ENCODE assay signal across 26 mouse cellular contexts in the genomic region with DNA sequence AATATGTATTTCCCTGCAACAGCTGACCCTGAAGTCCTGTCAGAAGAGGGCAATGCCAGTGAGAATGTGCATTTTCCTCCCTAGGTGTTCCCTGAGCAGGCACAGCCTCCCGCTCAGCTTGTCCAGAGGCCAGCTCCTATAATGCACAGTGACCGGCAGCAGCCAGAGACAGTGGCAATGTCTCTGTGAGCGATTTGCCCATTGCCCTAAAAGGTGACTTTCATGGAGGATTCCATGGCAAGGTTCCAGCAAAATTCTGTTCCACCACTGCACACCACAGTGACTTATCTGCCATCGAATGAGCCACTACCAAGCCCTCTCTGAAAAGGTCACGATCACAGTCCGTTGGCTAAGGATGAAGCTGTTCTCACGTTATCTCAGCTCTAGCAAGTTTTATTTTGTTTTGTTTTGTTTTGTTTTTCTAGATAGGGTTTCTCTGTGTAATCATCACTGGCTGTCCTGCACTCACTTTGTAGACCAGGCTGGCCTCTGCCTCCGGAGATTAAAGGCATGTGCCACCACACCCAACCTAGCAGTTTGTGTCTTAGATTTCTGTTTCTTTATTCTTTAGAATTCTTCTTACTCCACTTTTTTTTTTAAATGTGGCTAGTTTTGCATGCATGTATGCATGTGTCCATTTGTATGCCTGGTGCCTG. TPM values are rescaled to one million over a fixed set of nuclear protein-coding genes. Genes with fewer than 3 reads are reported as not detected.
DNase-seq lines count a peak whose midpoint lies in the region; ATAC-seq lines count a peak whose summit lies in the region.
"Had no signal": no experiment of that assay in that cellular context is flagged by ENCODE, and none has a peak within 500 bp of the region (broad histone marks: within the 10 kb centered on the region; RNA-seq: fewer than 3 reads in every experiment).

No protein-coding gene starts in this region.

- peak; percentile 61; the same call in 1 of the 2 replicates for ATAC-seq in liver, embryonic 12.5 days
- ATAC-seq in megakaryocyte progenitor cell, adult 5-6 weeks (replicated peaks; ENCODE audit: poor library complexity), result peak; percentile 78
- ATAC-seq: forebrain, postnatal 0 days; inflammation-experienced regulatory T-cells, adult 6 months; midbrain, embryonic 15.5 days had no signal

- H3K9me3 ChIP-seq in liver, embryonic 12.5 days (replicated peaks), result no peaks in the 10 kb centered on the region
- H3K9me3 ChIP-seq: forebrain, embryonic 10.5 days; heart, embryonic 13.5 days; limb, embryonic 13.5 days; lung, embryonic 15.5 days; midbrain, embryonic 15.5 days; neural tube, embryonic 12.5 days had no signal

- H3K9ac ChIP-seq in liver, embryonic 12.5 days, result no peak overlapping the region
- H3K9ac ChIP-seq: forebrain, postnatal 0 days; heart, embryonic 13.5 days; hindbrain, embryonic 14.5 days; limb, embryonic 13.5 days; lung, embryonic 15.5 days; midbrain, embryonic 15.5 days; neural tube, embryonic 12.5 days had no signal

- H3K4me3 ChIP-seq in liver, embryonic 12.5 days, result no peak overlapping the region
- H3K4me3 ChIP-seq: forebrain, embryonic 10.5 days; heart, adult 2 months; heart, embryonic 13.5 days; layer of hippocampus, adult 2 months; limb, embryonic 13.5 days; lung, embryonic 15.5 days; midbrain, embryonic 15.5 days; neural tube, embryonic 12.5 days had no signal

- 0 out of 2 replicates have a peak, but pooled peaks cover 3% of the 10 kb centered on the region for H3K27me3 ChIP-seq in liver, embryonic 12.5 days (replicated peaks)
- H3K27me3 ChIP-seq: heart, embryonic 13.5 days; limb, embryonic 13.5 days; lung, embryonic 15.5 days; midbrain, embryonic 15.5 days; neural tube, embryonic 12.5 days had no signal

- 50% methylated on average over 8 of the region's 8 CpGs for WGBS in liver, embryonic 12.5 days (ENCODE audit: insufficient replicate concordance)

- peak; percentile 34 for DNase-seq in adrenal gland, postnatal 14 days
- DNase-seq in adrenal gland, adult 8-10 months, result no peak
- DNase-seq in kidney, postnatal 25 days, result peak; percentile 13 to 38
- DNase-seq in kidney, adult 8-10 months, result no peak
- DNase-seq in right cerebral cortex, postnatal 10 days (ENCODE audit: low spot score in 2 of 2), result no peak
- DNase-seq: cerebellum, adult 11-12 months; cerebellum, postnatal 10 days; forebrain, postnatal 0 days; gastrocnemius, postnatal 25 days; heart, adult 2 months; heart, postnatal 36 days; kidney, adult 9 months; lung, postnatal 36 days; right cerebral cortex, postnatal 25 days; spleen, adult 18-20 months had no signal

- peaks cover 8% of the 10 kb centered on the region for H3K4me1 ChIP-seq in liver, embryonic 12.5 days
- H3K4me1 ChIP-seq: forebrain, embryonic 10.5 days; lung, embryonic 15.5 days; midbrain, embryonic 15.5 days; neural tube, embryonic 12.5 days had no signal

- H3K4me2 ChIP-seq in liver, embryonic 12.5 days, result no peak overlapping the region
- H3K4me2 ChIP-seq: heart, embryonic 13.5 days; hindbrain, embryonic 14.5 days; limb, embryonic 13.5 days; lung, embryonic 15.5 days; midbrain, embryonic 15.5 days; neural tube, embryonic 12.5 days had no signal

- no peak overlapping the region for H3K27ac ChIP-seq in liver, embryonic 12.5 days
- H3K27ac ChIP-seq: forebrain, embryonic 10.5 days; heart, adult 2 months; heart, embryonic 13.5 days; hindbrain, embryonic 14.5 days; layer of hippocampus, adult 2 months; limb, embryonic 13.5 days; lung, embryonic 15.5 days; midbrain, embryonic 15.5 days; neural tube, embryonic 12.5 days had no signal

- H3K36me3 ChIP-seq in liver, embryonic 12.5 days, result no peaks in the 10 kb centered on the region
- H3K36me3 ChIP-seq: forebrain, embryonic 10.5 days; heart, embryonic 13.5 days; limb, embryonic 13.5 days; lung, embryonic 15.5 days; midbrain, embryonic 15.5 days; neural tube, embryonic 12.5 days had no signal

RNA-seq across cellular contexts. Expression of gene Dock7, which starts 17.4 kb away (rescaled TPM):
- total RNA-seq in adrenal gland, postnatal 14 days (2021), result 39.6 and 43.3 TPM in 2 replicates
- 10 to 100 TPM; 51.0 to 56.0 (median 52.8) TPM for total RNA-seq in adrenal gland, adult 8-10 months (2022)
- 18.9 and 20.3 TPM in 2 replicates for polyA plus RNA-seq in liver, embryonic 12.5 days (2016; fragmentation: Nextera tagmentation; extraction: Ambion mirVana)
- 22.8 and 32.5 TPM in 2 replicates for total RNA-seq in megakaryocyte progenitor cell, adult 5-6 weeks (2015)
- 20.4 and 27.8 TPM in 2 replicates for total RNA-seq in megakaryocyte progenitor cell, adult 5-6 weeks (2017)

RNA-seq across cellular contexts. Expression of gene Atg4c, which starts 55.6 kb away (rescaled TPM):
- total RNA-seq in adrenal gland, postnatal 14 days (2021), result 13.8 and 14.0 TPM in 2 replicates
- 10 to 100 TPM; 17.1 to 21.4 (median 19.4) TPM for total RNA-seq in adrenal gland, adult 8-10 months (2022)
- polyA plus RNA-seq in liver, embryonic 12.5 days (2016; fragmentation: Nextera tagmentation; extraction: Ambion mirVana), result 6.3 and 7.3 TPM in 2 replicates
- 18.0 and 22.4 TPM in 2 replicates for total RNA-seq in megakaryocyte progenitor cell, adult 5-6 weeks (2015)
- 13.9 and 16.8 TPM in 2 replicates for total RNA-seq in megakaryocyte progenitor cell, adult 5-6 weeks (2017)

Comparison
In these comparisons a context has a peak if more than half of its experiments do, and no peak if none do; other contexts are left out.
1. DNase-seq: peak in adrenal gland, postnatal 14 days (single experiment) and kidney, postnatal 25 days (2 of 2); none in adrenal gland, adult 8-10 months (single experiment), kidney, adult 8-10 months (0 of 2) and right cerebral cortex, postnatal 10 days (0 of 2).